Mouse (Mus musculus) CH12.LX (cell line): ENCODE data around the gene Gm128. TPM values are rescaled to one million over a fixed set of nuclear protein-coding genes. Genes with fewer than 3 reads are reported as not detected.

ENCODE experiments used
- DNase-seq: peaks from one replicate; pipeline ENCODE4 v3.0.0-alpha.2; 2013; ENCODE audit errors: extremely low read depth
- H3K27ac ChIP-seq: 2 replicates; pipeline ENCODE4 v1.5.1; 2012; ENCODE audit warnings: low read depth, mild to moderate bottlenecking, control low read depth, moderate library complexity; ENCODE audit not compliant: insufficient read depth
- H3K27me3 ChIP-seq: replicated peaks from 2 replicates; pipeline ENCODE3; 2012; ENCODE audit warnings: inconsistent platforms
- H3K36me3 ChIP-seq, 2 experiments: replicated peaks in 1 of 2; 2 replicates each; pipeline versions ENCODE3 to v1.6.1; 2012; ENCODE audit warnings: inconsistent platforms in 1 of 2, low read length in 1 of 2, mild to moderate bottlenecking in 1 of 2, mixed read lengths in 1 of 2, moderate library complexity in 1 of 2; ENCODE audit not compliant: control insufficient read depth in 1 of 2, insufficient read depth in 1 of 2
- H3K4me1 ChIP-seq, 2 experiments: 2 replicates each; pipeline ENCODE4 v1.6.1; 2012; ENCODE audit warnings: inconsistent platforms in 1 of 2, moderate library complexity in 1 of 2; ENCODE audit not compliant: insufficient read depth in 2 of 2, control insufficient read depth in 1 of 2
- H3K4me2 ChIP-seq: 2 replicates; pipeline ENCODE4 v1.6.1; 2012; ENCODE audit warnings: low read depth, mild to moderate bottlenecking, control low read depth; ENCODE audit not compliant: poor library complexity, insufficient read depth, severe bottlenecking
- H3K4me3 ChIP-seq, 3 experiments: fragments of 150-350 bp in 1 of 3; sonication (generic) in 1 of 3; replicated peaks in 1 of 3; 2 replicates each; pipeline versions ENCODE3 to v1.5.1; 2011 to 2012; ENCODE audit warnings: low read depth in 2 of 3, low read length in 2 of 3, mild to moderate bottlenecking in 2 of 3, moderate library complexity in 2 of 3, control low read depth in 1 of 3, improper control_type of control experiment in 1 of 3, inconsistent platforms in 1 of 3, mixed read lengths in 1 of 3; ENCODE audit not compliant: poor library complexity in 1 of 3
- H3K79me2 ChIP-seq: replicated peaks from 2 replicates; pipeline ENCODE4 v1.6.1; 2012; ENCODE audit warnings: mild to moderate bottlenecking, moderate library complexity; ENCODE audit not compliant: control insufficient read depth, poor library complexity, insufficient read depth, severe bottlenecking; ENCODE audit errors: extremely low read depth
- H3K9ac ChIP-seq: 2 replicates; pipeline ENCODE4 v1.6.1; 2012; ENCODE audit warnings: low read depth, mild to moderate bottlenecking, control low read depth, moderate library complexity; ENCODE audit not compliant: insufficient read depth
- H3K9me3 ChIP-seq: replicated peaks from 2 replicates; pipeline ENCODE3; 2012; ENCODE audit warnings: low read length, inconsistent platforms, mixed read lengths
- CHD2 ChIP-seq: IDR thresholded peaks from 2 replicates; pipeline ENCODE4 v1.6.1; 2011; ENCODE audit warnings: low read length, improper control_type of control experiment
- CTCF ChIP-seq, 2 experiments: IDR thresholded peaks in 1 of 2; conservative IDR thresholded peaks in 1 of 2; 2 replicates each; pipeline ENCODE4 v1.5.1; 2011 to 2012; ENCODE audit warnings: low read depth in 2 of 2, low read length in 2 of 2, improper control_type of control experiment in 1 of 2, inconsistent platforms in 1 of 2, mild to moderate bottlenecking in 1 of 2, moderate library complexity in 1 of 2
- E2F4 ChIP-seq: IDR thresholded peaks from 2 replicates; pipeline ENCODE4 v1.6.1; 2011; ENCODE audit warnings: low read depth, low read length, improper control_type of control experiment; ENCODE audit not compliant: insufficient replicate concordance
- ELF1 ChIP-seq: IDR thresholded peaks from 2 replicates; pipeline ENCODE4 v1.6.1; 2014; ENCODE audit warnings: low read depth, mild to moderate bottlenecking, inconsistent platforms, low read length, improper control_type of control experiment
- ETS1 ChIP-seq: conservative IDR thresholded peaks from 2 replicates; pipeline ENCODE4 v1.6.1; 2012; ENCODE audit warnings: low read depth, mild to moderate bottlenecking, inconsistent platforms, low read length, improper control_type of control experiment, moderate library complexity
- IRF4 ChIP-seq: IDR thresholded peaks from 2 replicates; pipeline ENCODE4 v1.6.1; 2014; ENCODE audit warnings: low read depth, mild to moderate bottlenecking, inconsistent platforms, low read length, improper control_type of control experiment
- KAT2A ChIP-seq: IDR thresholded peaks from 2 replicates; pipeline ENCODE4 v1.6.1; 2012; ENCODE audit warnings: low read length, improper control_type of control experiment, inconsistent platforms; ENCODE audit not compliant: insufficient replicate concordance
- MEF2A ChIP-seq: IDR thresholded peaks from 2 replicates; pipeline ENCODE4 v1.6.1; 2014; ENCODE audit warnings: low read depth, mild to moderate bottlenecking, inconsistent platforms, low read length, improper control_type of control experiment, borderline replicate concordance
- MXI1 ChIP-seq: IDR thresholded peaks from 2 replicates; pipeline ENCODE4 v1.6.1; 2011; ENCODE audit warnings: mild to moderate bottlenecking, low read depth, low read length, improper control_type of control experiment
- MYC ChIP-seq: IDR thresholded peaks from 2 replicates; pipeline ENCODE4 v1.6.1; 2011; ENCODE audit warnings: low read depth, mild to moderate bottlenecking, improper control_type of control experiment, low read length
- NRF1 ChIP-seq: IDR thresholded peaks from 2 replicates; pipeline ENCODE4 v1.6.1; 2014; ENCODE audit warnings: low read depth, mild to moderate bottlenecking, inconsistent platforms, low read length, improper control_type of control experiment, moderate library complexity
- PAX5 ChIP-seq: IDR thresholded peaks from 2 replicates; pipeline ENCODE4 v1.6.1; 2012; ENCODE audit warnings: low read length, inconsistent platforms, mixed read lengths
- POLR2A ChIP-seq: IDR thresholded peaks from 2 replicates; pipeline ENCODE4 v1.6.1; 2011; ENCODE audit warnings: low read depth, mild to moderate bottlenecking, improper control_type of control experiment, low read length
- RAD21 ChIP-seq: IDR thresholded peaks from 2 replicates; pipeline ENCODE4 v1.6.1; 2011; ENCODE audit warnings: low read depth, mild to moderate bottlenecking, low read length, improper control_type of control experiment, moderate library complexity
- SIN3A ChIP-seq: IDR thresholded peaks from 2 replicates; pipeline ENCODE4 v1.6.1; 2012; ENCODE audit warnings: low read length, improper control_type of control experiment, inconsistent platforms
- SMC3 ChIP-seq: IDR thresholded peaks from 2 replicates; pipeline ENCODE4 v1.6.1; 2011; ENCODE audit warnings: low read depth, low read length, improper control_type of control experiment
- TBP ChIP-seq: conservative IDR thresholded peaks from 2 replicates; pipeline ENCODE4 v1.6.1; 2011; ENCODE audit warnings: low read depth, low read length, improper control_type of control experiment
- TCF12 ChIP-seq: IDR thresholded peaks from 2 replicates; pipeline ENCODE4 v1.6.1; 2014; ENCODE audit warnings: low read depth, mild to moderate bottlenecking, inconsistent platforms, low read length, improper control_type of control experiment
- UBTF ChIP-seq: IDR thresholded peaks from 2 replicates; pipeline ENCODE4 v1.6.1; 2012; ENCODE audit warnings: low read depth, mild to moderate bottlenecking, inconsistent platforms, low read length, improper control_type of control experiment, moderate library complexity
- USF1 ChIP-seq: IDR thresholded peaks from 2 replicates; pipeline ENCODE4 v1.6.1; 2014; ENCODE audit warnings: low read depth, mild to moderate bottlenecking, inconsistent platforms, low read length, improper control_type of control experiment
- USF2 ChIP-seq: conservative IDR thresholded peaks from 2 replicates; pipeline ENCODE4 v1.6.1; 2011; ENCODE audit warnings: low read depth, low read length, improper control_type of control experiment
- ZC3H11A ChIP-seq: IDR thresholded peaks from 2 replicates; pipeline ENCODE4 v1.6.1; 2012; ENCODE audit warnings: low read depth, mild to moderate bottlenecking, inconsistent platforms, low read length, improper control_type of control experiment
- ZNF384 ChIP-seq: IDR thresholded peaks from 2 replicates; pipeline ENCODE4 v1.6.1; 2012; ENCODE audit warnings: low read depth, low read length, improper control_type of control experiment, inconsistent platforms
- dilution Hi-C: fragments of 300-500 bp; cut with MboI; formaldehyde crosslinking; loops from 2 replicates; pipeline ENCODE4 v1.14.3; 2020; ENCODE audit warnings: low sequenced_read_pairs; ENCODE audit not compliant: extremely low pct_unique_long_range_greater_than_20kb, extremely low pct_ligation_motif_present
- in situ Hi-C: fragments of 300-500 bp; cut with MboI; formaldehyde crosslinking; loops from 3 replicates; pipeline ENCODE4 v1.14.3; 2019; ENCODE audit warnings: low sequenced_read_pairs, low pct_ligation_motif_present, low pct_unique_long_range_greater_than_20kb, mixed read lengths
- polyA plus RNA-seq: library from polyadenylated mRNA; unstranded; fragments of >175 nt; gene quantifications from 2 replicates; pipeline ENCODE4 v1.2.1, GENCODE M21; 2012; ENCODE audit warnings: low read depth; ENCODE audit not compliant: insufficient read length
- total RNA-seq, 2 experiments: library from RNA; depleted of rRNA; stranded (reverse); fragments of 300-350 nt in 1 of 2; fragments of >200 nt in 1 of 2; gene quantifications; 2 replicates each; pipeline ENCODE4 v1.2.3; 2012 to 2014

Gm128 gene
- total and polyA plus RNA-seq, 3 experiments = not detected

- Histone ChIP-seq H3K79me2 (0 out of 2 replicates have a peak, but pooled peaks cover 2% of the 10 kb centered on the region), H3K36me3 (peaks cover 4 to 14% of the 10 kb centered on the region in 2 experiments), H3K9ac (no peak overlapping the region), H3K9me3 (no peaks in the 10 kb centered on the region), H3K4me3 (no peak overlapping the region), H3K27ac (no peak overlapping the region), H3K4me2 (no peak overlapping the region)
- in situ Hi-C loops = no loop called here
- DNase-seq = no peak
- dilution Hi-C loops = no loop called here
- TF ChIP-seq MYC = no peak
- no peak for TF ChIP-seq CHD2
- TF ChIP-seq E2F4 = no peak
- TF ChIP-seq RAD21 = no peak
- TF ChIP-seq USF1 = no peak
- TF ChIP-seq MEF2A = no peak
- TF ChIP-seq SMC3 = no peak
- no peak for TF ChIP-seq ZNF384
- TF ChIP-seq PAX5 = no peak
- no peak for TF ChIP-seq IRF4
- no peak for TF ChIP-seq USF2
- no peak for TF ChIP-seq POLR2A
- TF ChIP-seq UBTF = no peak
- no peak for TF ChIP-seq CTCF (conservative IDR thresholded peaks at IDR 0.05 in 1 of 2, IDR thresholded peaks at IDR 0.05 in 1 of 2; ENCODE audit: low read depth in 2 of 2, low read length in 2 of 2)
- TF ChIP-seq KAT2A = no peak
- TF ChIP-seq, all 38 proteins: peak for 0
- H3K4me1 ChIP-seq = peaks cover 0 to 16% of the 10 kb centered on the region in 2 experiments; a peak in 2 of 4 replicates
- no peaks in the 10 kb centered on the region for H3K27me3 ChIP-seq
Observed at GRCm38 (mm10) chr3:95284501-95285281, 43.3 kb upstream of the Gm128 start.

GRCm38 (mm10) chr3:95284062-95284461 lies 42.7 kb upstream of the Gm128 start:
- TF ChIP-seq MXI1 (no peak), UBTF (no peak), NRF1 (no peak), RAD21 (no peak), TCF12 (no peak), POLR2A (no peak), TBP (no peak), ETS1 (no peak), SIN3A (no peak), ELF1 (no peak), ZC3H11A (no peak)
- in situ Hi-C loops = no loop called here
- Histone ChIP-seq H3K4me3 (no peak overlapping the region), H3K9me3 (no peaks in the 10 kb centered on the region), H3K4me1 (peaks cover 0 to 18% of the 10 kb centered on the region in 2 experiments; a peak in 2 of 4 replicates), H3K27me3 (no peaks in the 10 kb centered on the region), H3K36me3 (peaks cover 4 to 12% of the 10 kb centered on the region in 2 experiments), H3K9ac (0 out of 2 replicates have a peak overlapping the region, but pooled peaks have one; percentile 96), H3K27ac (no peak overlapping the region), H3K4me2 (peak overlapping the region; percentile 80; the same call in 1 of the 2 replicates), H3K79me2 (0 out of 2 replicates have a peak, but pooled peaks cover 2% of the 10 kb centered on the region)
- dilution Hi-C loops = no loop called here
- DNase-seq = no peak
